Mouse (Mus musculus) liver, embryonic 14.5 days (tissue): Measurements from ENCODE around the gene Bbip1.

Experiments used
- CTCF ChIP-seq: IDR thresholded peaks from 2 replicates; pipeline ENCODE4 v1.5.1; 2016; ENCODE audit warnings: antibody characterized with exemption, low read depth, control low read depth
- EP300 ChIP-seq: IDR thresholded peaks from 2 replicates; pipeline ENCODE4 v1.6.1; 2016; ENCODE audit warnings: antibody characterized with exemption, low read depth

GRCm38 (mm10) chr19:53881786-53882185 is 62.6 kb downstream of the Bbip1 start:
- TF ChIP-seq CTCF (no peak), EP300 (no peak)
